Mouse (Mus musculus) regulatory T cell (primary cell): ENCODE results near the gene Basp1.

ENCODE experiments used
- in situ Hi-C: fragments of 300-600 bp; cut with MboI, MseI; formaldehyde crosslinking; loops from one replicate; pipeline ENCODE4 v1.15.1; 2025; ENCODE audit warnings: high pct_unique_total_duplicates

The Basp1 gene

DNA sequence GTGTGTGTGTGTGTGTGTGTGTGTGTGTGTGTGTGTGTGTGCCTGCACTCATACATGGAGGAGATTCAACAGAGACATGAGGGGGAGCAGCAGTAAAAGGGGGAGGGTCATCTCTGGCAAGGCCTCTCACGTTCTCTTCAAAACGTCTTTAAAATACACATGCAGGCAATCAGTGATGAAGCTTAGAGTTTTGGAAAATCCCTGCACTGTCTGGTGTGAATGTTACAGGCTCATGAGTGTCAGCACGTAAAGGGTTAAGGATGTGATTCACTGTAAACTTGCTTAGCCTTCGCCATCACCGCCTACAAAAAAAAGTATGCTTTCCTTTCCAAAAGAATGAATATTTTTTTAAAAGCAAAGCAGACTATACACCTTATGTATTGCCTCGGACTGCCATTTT lies 2.8 kb upstream of the Basp1 start:
- in situ Hi-C loops = loop anchor here (5.0 to 25.0 kb wide), 3 partner anchors 262 to 829 kb away; no protein-coding TSS in a partner anchor

DNA sequence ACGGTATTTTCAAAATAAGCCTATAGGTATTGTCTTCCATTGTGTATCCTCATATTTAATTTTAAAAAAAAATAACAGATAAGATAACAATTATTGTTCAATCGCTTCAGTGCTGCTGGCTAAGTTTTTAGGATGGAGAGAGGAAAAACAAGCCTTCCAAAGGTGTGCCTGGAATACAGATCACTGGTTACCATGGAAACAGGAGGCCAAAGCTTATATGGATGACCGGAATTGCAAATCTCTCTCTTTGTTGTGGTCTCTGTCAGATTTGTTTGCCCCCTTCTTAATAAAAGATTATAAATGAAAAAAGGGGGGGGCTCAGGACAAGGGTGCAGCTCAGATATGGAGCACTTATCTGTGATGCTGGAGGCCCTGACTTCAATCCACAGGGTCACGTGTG lies 2.4 kb upstream of the Basp1 start:
- in situ Hi-C loops = loop anchor here (5.0 to 25.0 kb wide), 3 partner anchors 261 to 829 kb away; no protein-coding TSS in a partner anchor

DNA sequence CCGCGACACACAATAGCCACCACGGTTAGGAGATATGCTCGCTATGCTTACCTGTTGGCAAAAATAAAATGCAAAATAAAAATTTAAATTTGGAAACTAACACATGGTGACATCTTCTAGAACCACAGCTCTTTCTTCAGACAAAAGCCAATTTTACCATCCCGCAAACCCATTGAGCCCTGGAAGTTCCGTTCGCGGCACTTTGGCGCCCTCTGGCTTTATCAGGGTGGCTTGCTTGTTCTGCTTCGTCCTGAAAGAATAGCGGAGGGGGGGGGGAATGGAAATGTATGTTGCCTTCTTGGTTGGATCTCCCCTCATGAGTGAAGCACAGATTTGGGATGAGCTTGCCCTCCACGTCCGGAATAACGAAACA lies 1.2 kb upstream of the Basp1 start:
- in situ Hi-C loops = loop anchor here (5.0 to 25.0 kb wide), 3 partner anchors 260 to 827 kb away; no protein-coding TSS in a partner anchor

DNA sequence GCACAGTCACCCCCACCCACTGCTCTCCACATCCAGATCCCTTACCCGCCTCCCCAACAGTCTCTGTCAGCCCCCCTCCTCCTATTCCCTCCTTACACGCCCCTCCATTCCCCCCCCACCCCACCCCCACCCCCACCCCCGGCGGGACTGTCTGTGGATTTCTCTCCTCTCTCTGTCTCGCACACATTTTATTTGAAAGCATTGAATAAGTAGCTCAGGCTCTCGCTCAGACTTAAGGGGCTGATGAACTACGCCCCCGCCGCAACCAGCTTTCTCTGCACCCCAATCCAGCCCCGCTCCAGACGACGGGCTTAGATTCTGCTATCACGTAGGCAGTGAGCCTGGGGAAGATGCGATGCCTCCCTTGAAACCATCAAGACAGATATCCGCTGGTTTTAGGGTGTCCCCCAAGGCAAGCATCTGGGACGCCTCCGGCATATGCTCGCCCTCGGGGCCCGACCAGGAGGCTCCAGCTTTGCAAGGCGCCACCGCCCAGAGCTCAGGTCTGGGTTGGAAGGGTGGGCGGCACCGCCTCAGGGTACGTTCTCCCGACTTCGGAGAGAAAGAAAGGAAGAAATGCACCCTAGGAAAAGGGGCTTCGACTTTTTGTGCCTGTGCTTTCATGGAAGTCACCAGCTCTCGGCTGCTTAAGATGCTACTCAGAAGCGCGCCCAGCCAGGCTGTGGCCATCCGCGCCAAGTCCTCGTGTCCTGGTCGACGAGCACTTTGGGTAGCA lies 615 bp upstream of the Basp1 start:
- in situ Hi-C loops = loop anchor here (10.0 to 25.0 kb wide), 2 partner anchors 259 to 377 kb away; no protein-coding TSS in a partner anchor

DNA sequence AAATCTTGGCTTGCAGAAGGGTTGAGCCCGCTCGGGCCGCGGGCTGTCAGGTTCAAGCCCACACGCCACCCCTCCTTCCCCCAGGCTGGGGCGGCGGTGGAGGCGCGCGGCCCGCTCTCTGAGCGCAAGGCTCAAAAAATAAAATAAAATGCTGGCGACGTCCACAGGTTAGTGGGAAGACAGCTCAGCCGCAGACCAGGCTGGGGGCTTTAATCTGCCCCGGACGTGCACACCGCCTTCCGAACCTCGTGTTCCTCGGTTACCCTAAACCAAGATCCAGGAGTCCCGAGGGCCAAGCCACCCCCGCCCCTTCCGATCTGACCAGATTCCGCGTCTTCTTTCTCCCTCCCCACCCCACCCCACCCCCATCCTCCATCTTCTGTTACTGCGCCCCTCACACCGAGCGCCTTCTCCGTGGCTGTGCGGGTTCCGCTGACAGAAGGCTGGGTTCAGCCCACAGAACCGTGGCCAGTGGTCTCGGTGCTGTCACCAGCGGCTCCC lies 753 bp downstream of the Basp1 start:
- in situ Hi-C loops = loop anchor here (10.0 to 25.0 kb wide), 2 partner anchors 258 to 376 kb away; no protein-coding TSS in a partner anchor

DNA sequence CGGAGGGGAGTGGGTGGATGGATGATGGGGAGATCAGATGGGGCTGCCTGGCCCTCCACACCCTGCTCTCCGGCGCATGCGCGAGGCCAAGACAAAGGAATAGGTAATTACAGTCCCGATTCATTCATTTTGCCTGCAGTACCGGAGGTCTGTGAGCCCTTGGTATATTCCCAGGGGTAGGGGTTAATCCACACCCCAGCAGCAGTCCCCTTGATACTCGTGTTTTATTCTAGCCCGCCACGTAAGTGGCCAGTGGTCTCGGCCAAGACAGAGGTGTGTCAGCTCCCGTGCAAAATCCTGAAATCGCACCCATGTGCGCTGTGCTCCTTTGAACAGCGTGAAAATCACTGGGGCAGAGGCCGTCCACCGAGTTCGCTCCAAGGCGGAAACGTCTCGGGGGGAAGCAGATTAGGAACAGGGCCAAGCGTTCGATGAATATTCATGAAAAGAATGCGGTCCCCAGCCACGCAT lies 1.4 kb downstream of the Basp1 start:
- in situ Hi-C loops = loop anchor here (10.0 to 25.0 kb wide), 2 partner anchors 257 to 375 kb away; no protein-coding TSS in a partner anchor

DNA sequence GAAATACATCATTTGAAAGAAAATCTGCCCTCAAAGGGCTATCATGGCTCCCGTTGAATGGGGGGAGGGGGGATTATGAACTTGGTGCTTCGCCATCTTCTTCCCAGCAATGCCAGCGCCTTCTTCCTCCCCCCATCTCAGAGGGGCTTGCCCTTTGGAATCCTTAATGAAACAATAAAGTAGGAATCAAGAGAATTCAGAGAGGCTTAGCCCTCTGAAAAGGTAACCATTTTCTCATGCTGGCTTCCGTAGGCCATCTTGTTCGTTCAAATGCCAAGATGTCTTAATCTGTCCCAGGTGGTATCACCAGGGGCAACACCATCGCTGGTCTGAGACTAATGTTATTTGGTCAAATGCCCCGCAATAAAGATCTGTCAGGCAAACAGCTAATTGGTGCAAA lies 2.1 kb downstream of the Basp1 start:
- in situ Hi-C loops = loop anchor here (10.0 to 25.0 kb wide), 2 partner anchors 257 to 374 kb away; no protein-coding TSS in a partner anchor

DNA sequence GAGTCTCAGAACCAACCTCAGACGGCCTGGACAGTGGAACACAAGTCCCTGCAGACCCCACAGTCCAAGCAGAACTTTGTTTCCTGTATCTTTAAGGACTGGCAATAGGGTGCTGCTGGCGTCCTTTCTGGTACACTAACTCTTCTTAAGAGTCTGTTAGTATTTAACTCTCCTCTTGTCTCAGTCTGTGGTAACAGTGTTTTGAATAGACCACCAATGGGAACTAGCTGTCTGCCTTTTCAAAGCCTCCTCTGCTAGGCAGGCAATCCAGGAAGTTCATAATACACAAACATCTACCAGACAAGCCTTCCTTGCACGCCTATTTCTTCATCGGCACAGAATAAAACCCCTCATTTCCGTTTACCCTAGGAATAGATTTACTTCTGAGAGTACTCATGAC lies 7.6 kb downstream of the Basp1 start:
- in situ Hi-C loops = loop anchor here (25.0 kb wide), 1 partner anchor 369 kb away; no protein-coding TSS in a partner anchor

DNA sequence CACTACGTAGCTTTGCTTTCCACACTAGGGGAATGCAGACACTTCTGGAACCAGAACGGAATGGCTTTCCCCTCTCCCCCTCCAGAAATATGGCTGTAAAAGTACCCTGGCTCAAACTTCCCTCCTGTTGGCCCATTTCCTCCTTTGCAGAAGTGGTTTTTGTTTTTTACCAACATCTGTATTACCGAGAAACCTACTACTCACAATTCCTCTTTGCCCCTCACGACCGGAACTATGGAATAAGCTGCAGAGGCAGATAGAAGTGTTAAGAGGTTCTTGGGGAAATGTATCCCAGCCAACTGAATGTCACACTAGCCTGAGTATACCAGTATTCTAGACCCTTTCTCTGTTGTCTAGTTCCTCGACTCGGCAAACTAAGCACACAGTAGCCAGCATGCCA lies 9.7 kb downstream of the Basp1 start:
- in situ Hi-C loops = loop anchor here (5.0 to 25.0 kb wide), 2 partner anchors 47 to 367 kb away; no protein-coding TSS in a partner anchor

DNA sequence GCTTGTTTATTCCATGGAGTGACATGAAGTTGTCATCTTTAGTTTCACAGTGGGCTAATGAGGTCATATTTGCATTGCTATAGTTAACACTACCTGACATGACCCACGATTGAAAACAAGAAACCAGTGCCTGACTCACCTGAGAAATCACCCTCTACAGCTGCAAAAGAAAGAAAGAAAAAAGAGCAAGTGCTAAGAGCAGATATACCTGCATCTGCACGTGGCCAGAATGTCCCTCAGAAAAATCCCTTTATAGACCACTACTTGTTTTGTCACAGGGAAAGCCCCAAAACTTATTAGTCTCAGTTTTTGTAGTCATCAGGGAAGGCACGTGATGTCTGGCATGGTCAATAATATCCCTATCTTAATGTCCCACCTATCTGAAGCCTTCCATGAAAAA lies 11.6 kb downstream of the Basp1 start:
- in situ Hi-C loops = loop anchor here (5.0 to 25.0 kb wide), 2 partner anchors 45 to 365 kb away; no protein-coding TSS in a partner anchor

DNA sequence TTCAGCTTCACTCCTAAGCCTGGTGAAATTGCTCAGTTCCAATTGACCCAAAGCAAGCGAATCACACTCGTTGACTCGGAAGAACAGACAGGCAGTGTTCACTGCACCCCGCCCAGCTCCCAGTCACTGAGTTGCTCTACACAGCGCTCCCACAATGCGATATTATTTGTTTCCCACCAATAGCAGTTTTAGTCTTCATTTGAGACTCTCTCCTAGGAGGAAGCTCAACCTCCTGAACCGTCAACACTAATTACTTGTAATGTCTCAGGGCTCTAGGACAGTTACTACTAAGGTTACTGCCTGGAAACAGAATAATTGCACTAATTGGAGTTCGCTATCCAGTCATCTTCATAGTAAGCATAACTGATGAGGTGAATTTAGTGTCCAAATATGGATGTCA lies 13.3 kb downstream of the Basp1 start:
- in situ Hi-C loops = loop anchor here (5.0 to 25.0 kb wide), 2 partner anchors 43 to 363 kb away; no protein-coding TSS in a partner anchor

DNA sequence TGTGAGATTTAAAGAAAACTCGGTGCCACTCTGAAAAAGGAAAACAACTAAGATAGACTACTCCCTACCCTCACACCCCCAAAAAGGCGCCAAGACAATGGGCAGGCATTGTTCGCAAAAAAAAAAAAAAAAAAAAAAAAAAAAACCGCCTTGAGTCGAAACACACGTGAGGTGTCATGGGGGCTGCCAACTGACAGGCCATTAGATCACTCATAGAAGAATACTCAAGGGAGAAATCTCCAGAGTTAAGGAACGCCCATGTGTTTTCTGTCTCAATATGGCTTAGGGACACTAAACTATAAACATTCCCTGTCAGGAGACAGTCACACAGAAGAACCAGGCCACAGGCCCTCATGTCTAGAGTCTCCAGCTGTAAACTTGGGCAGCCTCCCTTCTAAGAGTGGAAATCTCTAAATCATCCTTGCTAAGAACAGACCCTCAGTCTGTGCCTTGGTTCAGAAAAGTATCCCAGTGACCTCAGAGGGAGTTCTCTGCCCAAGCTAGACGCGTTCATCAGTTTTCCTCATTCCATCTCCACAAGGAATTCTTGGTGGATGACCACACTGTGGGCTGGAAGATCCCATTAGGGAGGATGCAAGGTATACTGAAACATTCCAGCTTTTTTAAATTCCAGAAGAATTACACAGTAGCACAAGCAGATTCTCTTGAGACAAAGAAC lies 17.5 kb downstream of the Basp1 start:
- in situ Hi-C loops = no loop called here

DNA sequence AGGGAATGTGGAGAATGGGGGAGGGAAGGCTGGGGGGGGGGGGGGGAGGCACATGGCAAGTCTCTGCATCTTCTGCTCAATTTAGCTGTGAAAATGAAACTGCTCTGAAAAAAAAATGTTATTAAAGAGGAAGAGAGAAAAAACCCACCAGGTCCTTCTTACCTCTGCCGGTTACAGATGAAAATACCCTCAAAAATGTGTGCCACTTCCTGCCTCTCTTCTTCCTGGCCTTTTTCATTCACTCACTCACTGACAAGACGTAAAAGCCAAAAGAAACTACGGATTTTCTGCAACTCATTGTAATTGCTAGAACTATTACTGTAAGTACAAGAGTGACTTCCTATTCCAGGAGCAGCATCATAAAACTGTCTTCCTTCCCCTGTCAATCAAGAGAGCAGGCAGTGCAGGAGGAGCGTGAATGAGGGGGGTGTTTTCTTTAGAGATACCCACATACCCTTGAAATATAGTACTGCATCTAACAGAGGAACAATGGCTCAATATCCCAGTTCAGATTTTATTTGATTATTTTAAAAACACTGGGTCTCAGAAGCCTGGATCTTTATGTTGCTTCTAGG lies 21.0 kb downstream of the Basp1 start:
- in situ Hi-C loops = no loop called here

DNA sequence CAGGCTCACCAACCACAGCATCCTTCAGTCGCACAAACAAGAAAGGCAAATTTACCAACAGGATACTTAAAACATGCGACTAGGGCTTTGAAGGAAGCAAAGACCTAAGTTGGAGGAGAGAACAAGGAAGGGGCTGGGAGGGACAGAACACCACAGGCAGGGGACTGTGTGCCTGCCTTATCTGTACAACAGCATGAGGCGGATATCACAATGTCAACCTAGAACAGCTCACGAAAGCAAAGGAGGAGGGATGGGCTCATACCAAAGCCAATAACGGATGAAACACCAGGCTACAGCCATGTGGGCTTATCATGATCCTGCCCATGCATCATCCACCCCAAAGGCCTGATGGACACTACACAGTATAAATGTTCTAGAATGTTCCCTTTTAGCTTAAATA lies 22.4 kb downstream of the Basp1 start:
- in situ Hi-C loops = no loop called here

DNA sequence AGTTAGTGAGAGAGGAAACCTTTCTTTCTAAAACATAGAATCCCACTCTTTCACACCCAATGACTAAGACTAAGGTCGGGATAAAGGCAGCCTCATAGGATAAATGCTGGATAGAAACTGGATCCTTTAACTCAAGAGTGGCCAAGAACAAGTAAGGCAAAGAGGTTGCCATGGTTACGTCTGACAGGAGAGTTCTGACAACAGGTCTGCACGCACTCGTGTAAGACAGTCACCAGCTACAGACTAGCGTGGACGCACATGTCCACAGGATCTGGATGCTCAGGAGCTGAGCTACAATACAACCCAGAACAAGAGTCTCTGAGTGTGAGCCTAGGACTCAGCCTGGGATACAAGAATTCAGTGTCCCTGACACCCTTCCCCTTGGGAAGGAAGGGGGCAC lies 26.0 kb downstream of the Basp1 start:
- in situ Hi-C loops = no loop called here

DNA sequence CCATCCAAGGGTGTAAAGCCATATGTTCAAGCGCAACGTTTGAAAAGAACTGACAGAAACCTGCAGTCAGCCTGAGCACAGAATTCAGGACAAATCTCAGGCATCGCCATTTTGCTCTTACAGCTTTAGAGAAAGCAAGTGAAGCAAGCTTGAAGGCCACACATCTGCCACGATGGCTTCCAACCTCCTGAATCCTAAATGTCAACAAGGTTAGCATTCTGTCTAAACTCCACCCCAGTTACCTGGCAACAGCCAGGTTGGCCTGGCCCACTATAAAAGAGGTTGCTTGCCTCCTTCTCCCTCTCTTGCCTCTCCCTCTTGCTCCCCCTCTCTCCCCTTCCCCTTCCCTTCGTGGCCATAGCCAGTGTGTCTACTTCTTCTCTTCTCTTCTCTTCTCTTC lies 33.5 kb downstream of the Basp1 start:
- in situ Hi-C loops = no loop called here

DNA sequence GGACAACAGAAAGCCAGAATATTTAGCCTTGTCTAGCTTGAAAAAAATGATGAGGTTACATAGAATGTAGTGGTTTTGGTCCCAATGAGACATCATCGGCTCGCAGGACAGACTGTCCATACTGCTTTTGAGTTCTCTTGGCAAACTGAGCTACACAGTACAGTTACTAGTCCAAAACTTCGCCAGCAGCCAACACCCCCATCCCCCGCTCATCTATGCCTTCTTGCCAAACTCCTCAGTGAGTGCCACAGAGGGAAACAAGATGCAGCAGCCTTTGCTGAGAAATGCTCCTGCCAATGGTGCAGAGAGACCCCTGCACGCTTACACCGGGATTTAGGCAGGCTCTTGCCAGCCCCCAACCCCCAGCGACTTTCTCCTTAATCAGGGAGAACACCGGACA lies 34.9 kb downstream of the Basp1 start:
- in situ Hi-C loops = no loop called here

DNA sequence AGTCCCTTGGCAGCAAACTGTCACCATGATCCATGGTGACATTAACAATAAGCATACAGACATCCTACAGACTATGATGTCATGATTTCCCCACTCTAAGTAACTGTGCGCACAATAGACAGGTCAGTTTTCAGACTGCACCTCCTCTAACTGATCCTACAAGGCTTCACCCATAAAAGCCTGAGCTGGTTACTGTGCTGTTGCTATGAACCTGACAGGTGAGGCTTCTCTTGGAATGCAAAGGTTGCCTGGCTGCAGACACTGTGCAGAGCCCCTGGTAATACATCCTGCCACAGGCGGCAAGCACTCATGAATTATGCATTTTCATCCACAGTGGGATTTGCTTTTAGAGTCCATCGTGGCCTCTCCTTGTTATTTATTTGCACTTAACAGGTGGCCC lies 36.6 kb downstream of the Basp1 start:
- in situ Hi-C loops = no loop called here

DNA sequence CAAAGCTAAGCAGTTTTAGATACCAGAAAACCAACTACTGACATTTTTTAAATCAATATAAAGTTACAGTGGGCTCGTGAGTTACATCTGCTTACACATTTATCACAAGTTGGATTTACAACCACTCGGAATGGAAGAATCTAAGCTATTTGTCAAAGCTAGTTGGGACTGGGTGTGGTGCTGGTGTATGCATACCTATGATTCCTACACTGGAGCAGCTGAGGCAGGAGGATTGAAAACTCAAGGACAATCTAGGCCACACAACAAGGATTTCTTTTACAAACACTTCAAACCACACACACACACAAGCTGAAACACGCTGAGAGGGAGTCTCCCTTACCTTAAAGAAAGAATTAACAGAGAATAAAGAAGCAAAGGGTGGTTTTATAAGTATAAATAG lies 40.1 kb downstream of the Basp1 start:
- in situ Hi-C loops = no loop called here

DNA sequence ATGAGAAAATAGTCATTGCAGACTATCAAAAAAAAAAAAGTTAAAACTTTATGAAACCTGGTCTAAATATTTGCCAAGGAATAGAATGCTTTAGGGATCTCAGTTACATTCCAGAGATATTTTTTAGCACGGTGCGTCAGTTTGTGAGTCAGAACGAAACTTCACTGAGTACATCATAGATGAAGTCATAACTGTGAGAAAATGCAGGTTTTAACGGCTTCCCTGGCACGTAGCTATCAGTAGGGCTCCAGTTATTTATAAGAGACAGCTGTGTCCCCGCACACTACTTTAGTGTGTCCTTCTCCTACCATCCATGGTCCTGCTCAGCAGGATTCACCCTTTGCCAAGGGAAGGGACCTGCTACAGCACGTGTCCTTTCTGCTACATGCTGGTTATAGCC lies 44.0 kb downstream of the Basp1 start:
- in situ Hi-C loops = no loop called here

DNA sequence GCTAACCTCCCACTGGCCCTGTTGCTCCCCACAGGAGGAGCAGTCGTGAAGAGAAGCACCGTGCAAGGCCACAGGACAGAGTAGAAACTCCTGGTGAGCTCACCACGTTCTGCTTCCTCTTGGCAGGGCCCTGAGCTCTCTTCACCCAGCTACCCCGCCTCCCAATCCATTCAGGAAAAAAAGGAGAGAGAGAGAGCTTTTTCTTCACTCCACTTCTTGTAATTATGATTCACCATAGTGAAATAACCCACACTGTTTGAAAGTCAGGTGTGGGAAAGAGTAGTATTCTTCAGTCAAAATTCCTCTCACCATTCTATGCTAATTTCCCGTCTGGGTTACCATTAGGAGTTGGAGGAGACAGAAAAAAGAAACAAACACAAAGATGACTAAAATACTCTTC lies 48.1 kb downstream of the Basp1 start:
- in situ Hi-C loops = no loop called here
